ENCODE assay signal across 9 mouse cellular contexts in the genomic region with DNA sequence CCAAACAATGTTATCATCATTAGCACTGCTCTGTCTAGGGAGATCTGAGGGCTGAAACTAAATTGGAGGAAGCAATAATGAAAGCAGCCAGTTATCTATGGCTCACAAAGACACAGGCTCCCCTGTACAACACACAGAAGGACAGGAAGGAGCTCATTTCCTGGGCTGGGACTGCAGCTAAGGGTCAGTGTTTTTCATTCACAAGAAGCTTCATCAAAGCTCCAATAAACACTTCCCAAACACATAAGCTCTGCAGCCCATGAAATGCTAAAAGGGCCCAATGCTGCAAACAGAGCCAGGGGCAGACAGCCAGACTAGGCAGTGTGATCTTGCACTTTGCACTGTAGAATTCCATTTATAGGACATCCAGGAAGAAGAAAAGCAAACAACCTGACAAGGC.
DNase-seq lines count a peak whose midpoint lies in the region; ATAC-seq and TF ChIP-seq lines count a peak whose summit lies in the region.
"Had no signal": no experiment of that assay in that cellular context is flagged by ENCODE, and none has a peak within 500 bp of the region (broad histone marks: within the 10 kb centered on the region; RNA-seq: fewer than 3 reads in every experiment).

No protein-coding gene starts in this region.

- peak overlapping the region; percentile 59; the same call in 1 of the 2 replicates for H3K27ac ChIP-seq in gastrocnemius, adult 2 months
- H3K27ac ChIP-seq in lung, postnatal 0 days (ENCODE audit: low read length): no peak overlapping the region

- peak; percentile 64 for DNase-seq in gastrocnemius, adult 2 months
- no peak for DNase-seq in gastrocnemius, postnatal 36 days
- peak; percentile 93 for DNase-seq in kidney, adult 9 months
- peak; percentile 77 for DNase-seq in lung, postnatal 0 days (ENCODE audit: low spot score)
- DNase-seq in urinary bladder, postnatal 14 days (ENCODE audit: low spot score): no peak

- no peaks in the 10 kb centered on the region for H3K36me3 ChIP-seq in lung, postnatal 0 days (ENCODE audit: insufficient read depth, low read length)

- peaks cover 13% of the 10 kb centered on the region; the same call in 1 of the 2 replicates for H3K4me1 ChIP-seq in lung, postnatal 0 days (ENCODE audit: insufficient read depth, low read depth, low read length)

- H3K27me3 ChIP-seq in lung, postnatal 0 days (replicated peaks; ENCODE audit: insufficient read depth, low read length): no peaks in the 10 kb centered on the region

- ATAC-seq in granulocyte monocyte progenitor cell, adult 5-6 weeks (replicated peaks; ENCODE audit: poor library complexity, severe bottlenecking): peak; percentile 39
- ATAC-seq in lung, postnatal 0 days: peak; percentile 88
- no peak for ATAC-seq in CD4-positive, CD25-positive, alpha-beta regulatory T cell, adult 4 months
- no peak for ATAC-seq in erythroid progenitor cell, adult 5-6 weeks (replicated peaks; ENCODE audit: low FRiP score, poor library complexity, severe bottlenecking)

- H3K4me3 ChIP-seq in gastrocnemius, adult 2 months: no peak overlapping the region
- H3K4me3 ChIP-seq in lung, postnatal 0 days (ENCODE audit: low read depth, low read length): no peak overlapping the region
- H3K4me3 ChIP-seq: erythroblast, embryonic 14.5 days had no signal

- TF ChIP-seq EP300 in lung, postnatal 0 days (IDR thresholded peaks at IDR 0.05): peak; percentile 94

- intact Hi-C loops in gastrocnemius, adult 2 months (cut with DNase I): no loop called here
- intact Hi-C loops in gastrocnemius, postnatal 36 days (cut with DNase I): no loop called here

- no peak overlapping the region for H3K9ac ChIP-seq in lung, postnatal 0 days (replicated peaks; ENCODE audit: low read depth)

- no peaks in the 10 kb centered on the region for H3K9me3 ChIP-seq in lung, postnatal 0 days (ENCODE audit: low read length)

- no peak overlapping the region for H3K4me2 ChIP-seq in lung, postnatal 0 days (replicated peaks; ENCODE audit: low read depth, low read length)

- TF ChIP-seq CTCF in gastrocnemius, adult 2 months (IDR thresholded peaks at IDR 0.05): no peak
- no peak for TF ChIP-seq CTCF in lung, postnatal 0 days (IDR thresholded peaks at IDR 0.05)

Comparison
In these comparisons a context has a peak if more than half of its experiments do, and no peak if none do; other contexts are left out.
1. DNase-seq: peak in gastrocnemius, adult 2 months (single experiment), kidney, adult 9 months (single experiment) and lung, postnatal 0 days (single experiment); none in gastrocnemius, postnatal 36 days (0 of 2) and urinary bladder, postnatal 14 days (single experiment).
2. ATAC-seq: peak in granulocyte monocyte progenitor cell, adult 5-6 weeks (single experiment) and lung, postnatal 0 days (single experiment); none in CD4-positive, CD25-positive, alpha-beta regulatory T cell, adult 4 months (single experiment) and erythroid progenitor cell, adult 5-6 weeks (single experiment).